Mouse (Mus musculus): ENCODE measurements around the gene Paqr6.

- TF ChIP-seq POLR2A (IDR thresholded peaks at IDR 0.05; ENCODE audit: borderline replicate concordance, extremely low read depth, insufficient read depth, insufficient read length, poor library complexity, severe bottlenecking), result no peak
- TF ChIP-seq CTCF (IDR thresholded peaks at IDR 0.05; ENCODE audit: borderline replicate concordance, extremely low read depth, insufficient read depth, insufficient read length), result no peak
Measured at GRCm38 (mm10) chr3:88365705-88366361, 1.4 kb downstream of the Paqr6 start.

All from brain, embryonic 14.5 days (tissue).